Mouse (Mus musculus): ENCODE results near the gene Aif1.

Aif1 gene

DNA sequence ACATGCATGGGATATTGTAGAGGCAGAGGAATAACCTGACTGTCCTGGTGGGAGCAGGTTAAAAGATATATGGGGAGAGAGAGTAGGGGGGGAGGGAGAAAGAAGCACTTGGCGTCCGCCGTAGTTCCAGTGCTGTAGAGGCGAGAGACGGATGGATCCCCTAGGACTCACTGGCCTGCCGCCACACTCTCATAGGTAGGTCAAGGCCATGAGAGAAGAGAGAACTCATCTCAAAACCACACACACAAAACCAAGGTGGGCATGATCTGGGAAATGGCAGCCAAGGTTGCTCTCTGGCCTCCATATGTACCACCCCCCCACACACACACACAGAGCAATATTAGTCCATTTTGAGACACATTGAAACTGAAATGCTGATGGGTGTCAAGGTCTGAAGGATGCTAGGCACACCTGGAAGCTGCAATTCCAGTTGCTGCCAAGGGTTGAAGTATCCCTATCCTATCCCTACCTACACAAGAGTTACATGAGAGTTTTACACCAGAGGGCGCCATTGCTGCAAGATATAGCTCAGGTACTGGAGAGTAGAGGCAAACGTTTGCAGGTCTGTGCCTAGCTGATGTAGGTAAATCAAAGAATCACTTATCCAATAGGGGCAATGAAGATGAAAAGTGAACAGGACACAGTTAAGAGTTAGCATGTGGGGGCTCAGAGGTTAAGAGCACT is 9.4 kb downstream of the Aif1 start:
- peak in 1 of 2 experiments; percentile 56 for DNase-seq (ENCODE audit: low spot score in 2 of 2)

- DNase-seq (ENCODE audit: low spot score in 2 of 2), result no peak
These were observed 10.3 kb downstream of the Aif1 start for GRCm38 (mm10) chr17:35165451-35166155.

GRCm38 (mm10) chr17:35164568-35165450 is 11.1 kb downstream of the Aif1 start, which contains the start of gene Prrc2a:
Prrc2a (minus strand) TSS chr17:35164897.
- DNase-seq (ENCODE audit: low spot score in 2 of 2), result peak; percentile 95 to 98

GRCm38 (mm10) chr17:35164218-35164567 is 11.7 kb downstream of the Aif1 start:
- DNase-seq (ENCODE audit: low spot score in 2 of 2), result peak in 1 of 2 experiments; percentile 30

GRCm38 (mm10) chr17:35163326-35164081 is 12.4 kb downstream of the Aif1 start:
- DNase-seq (ENCODE audit: low spot score in 2 of 2), result no peak

GRCm38 (mm10) chr17:35162730-35163129 is 13.1 kb downstream of the Aif1 start:
- peak in 1 of 2 experiments; percentile 33 for DNase-seq (ENCODE audit: low spot score in 2 of 2)

- DNase-seq (ENCODE audit: low spot score in 2 of 2), result no peak
These were observed 13.7 kb downstream of the Aif1 start for GRCm38 (mm10) chr17:35162121-35162520.

GRCm38 (mm10) chr17:35161421-35161820 is 14.4 kb downstream of the Aif1 start:
- no peak for DNase-seq (ENCODE audit: low spot score in 2 of 2)

DNA sequence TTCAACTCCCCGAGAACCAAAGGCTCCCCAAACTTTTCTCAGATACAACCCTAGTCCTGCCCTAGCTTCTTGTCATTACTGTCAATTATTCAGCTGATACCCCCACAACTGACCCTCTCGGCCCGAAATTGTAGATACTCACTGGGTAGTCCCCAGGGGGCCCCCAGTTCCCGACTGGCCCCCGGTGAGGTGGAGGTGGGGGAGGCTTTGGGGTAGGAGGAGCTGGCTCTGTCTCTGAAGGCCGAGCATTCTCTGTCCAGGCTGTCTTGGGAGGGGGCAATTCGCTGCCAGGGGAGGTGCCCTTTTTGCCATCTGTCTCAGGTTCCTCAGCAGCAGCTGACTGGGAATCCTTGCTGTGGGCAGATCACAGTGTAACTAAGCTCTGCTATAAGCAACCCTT is 16.2 kb downstream of the Aif1 start:
- DNase-seq (ENCODE audit: low spot score in 2 of 2), result no peak

GRCm38 (mm10) chr17:35158850-35159593 is 16.8 kb downstream of the Aif1 start:
- no peak for DNase-seq (ENCODE audit: low spot score in 2 of 2)

DNA sequence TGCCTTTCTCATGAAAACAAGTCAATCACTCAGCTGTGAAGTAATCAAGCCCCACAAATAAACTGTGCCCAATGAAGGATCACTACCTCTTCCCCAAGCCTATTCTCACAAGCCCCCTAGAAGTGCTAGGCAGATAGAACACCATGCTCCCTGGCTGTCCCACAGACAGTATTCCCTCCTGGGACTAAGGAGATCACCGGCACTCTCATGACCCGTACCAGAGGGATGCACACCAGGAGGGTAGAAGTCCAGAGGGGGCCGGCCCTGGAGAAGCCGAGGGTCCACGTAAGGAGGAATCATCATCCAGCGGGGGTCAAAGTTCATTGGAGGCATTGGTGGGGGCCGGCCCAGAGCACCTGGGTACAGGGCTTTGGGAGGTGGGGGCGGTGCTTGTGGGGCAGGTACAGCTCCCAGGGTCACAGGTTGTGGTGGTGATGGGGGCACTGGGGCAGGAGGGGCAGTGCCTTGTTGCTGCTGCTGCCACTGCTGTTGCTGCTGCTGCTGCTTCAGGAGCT is 18.1 kb downstream of the Aif1 start:
- DNase-seq (ENCODE audit: low spot score in 2 of 2), result no peak

DNA sequence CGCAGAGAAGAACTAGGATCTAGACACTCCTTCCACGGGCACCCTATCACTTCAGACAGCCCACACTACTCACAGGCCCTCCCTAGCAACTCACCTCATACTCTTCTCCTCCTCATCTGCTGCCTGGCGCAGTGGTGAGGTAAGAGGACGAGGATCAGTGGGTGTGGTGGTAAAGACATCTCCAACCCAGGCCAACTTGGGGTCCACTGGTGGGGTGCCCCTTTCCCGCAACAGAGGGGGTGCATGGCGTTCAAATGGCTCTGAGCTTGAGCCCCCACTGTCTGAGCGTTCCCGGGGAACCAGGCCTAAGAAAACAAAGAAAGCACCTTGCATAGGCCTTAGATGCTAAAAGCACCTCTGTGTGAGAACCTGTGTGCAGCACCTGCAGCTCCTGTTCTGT is 18.6 kb downstream of the Aif1 start:
- no peak for DNase-seq (ENCODE audit: low spot score in 2 of 2)

GRCm38 (mm10) chr17:35156461-35157200 is 19.2 kb downstream of the Aif1 start:
- no peak for DNase-seq (ENCODE audit: low spot score in 2 of 2)

GRCm38 (mm10) chr17:35155451-35155850 is 20.4 kb downstream of the Aif1 start:
- DNase-seq (ENCODE audit: low spot score in 2 of 2), result no peak

GRCm38 (mm10) chr17:35154616-35155015 is 21.3 kb downstream of the Aif1 start:
- DNase-seq (ENCODE audit: low spot score in 2 of 2), result no peak

DNA sequence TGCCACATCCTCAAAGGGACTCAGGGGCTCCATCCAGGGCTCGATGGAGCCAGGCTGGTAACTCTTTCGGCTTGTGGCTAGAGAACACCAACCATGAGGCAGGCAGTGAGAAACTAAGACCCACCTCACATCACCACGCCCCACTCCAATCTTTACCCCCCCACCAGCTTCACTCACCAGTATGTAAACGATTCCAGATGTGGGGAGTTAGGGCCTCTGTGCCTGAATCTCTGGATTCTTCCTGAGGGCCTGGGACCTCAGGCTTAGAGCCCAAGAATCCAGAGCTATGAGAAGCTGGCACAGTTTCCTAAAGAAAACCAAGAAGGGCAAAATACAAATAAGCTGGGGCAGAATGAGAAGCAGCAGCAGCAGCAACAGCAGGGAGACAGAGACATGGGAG is 21.9 kb downstream of the Aif1 start:
- no peak for DNase-seq (ENCODE audit: low spot score in 2 of 2)

- DNase-seq (ENCODE audit: low spot score in 2 of 2), result no peak
These were observed 22.8 kb downstream of the Aif1 start for GRCm38 (mm10) chr17:35153077-35153476.

- DNase-seq (ENCODE audit: low spot score in 2 of 2), result no peak
These were observed 23.7 kb downstream of the Aif1 start for GRCm38 (mm10) chr17:35152121-35152520.

- no peak for DNase-seq (ENCODE audit: low spot score in 2 of 2)
These were observed 27.8 kb downstream of the Aif1 start for GRCm38 (mm10) chr17:35147922-35148639.

Measured in urinary bladder, postnatal 36 days (tissue).